Mouse (Mus musculus): Measurements from ENCODE around the gene Insm2.

- TF ChIP-seq EP300 (IDR thresholded peaks at IDR 0.05; ENCODE audit: insufficient read depth, low read depth, low read length) (no peak), POLR2A (IDR thresholded peaks at IDR 0.05; ENCODE audit: insufficient read depth, low read length) (no peak), CTCF (IDR thresholded peaks at IDR 0.05; ENCODE audit: low read depth, low read length) (no peak)
Observed at GRCm38 (mm10) chr12:55571181-55571580, 28.0 kb upstream of the Insm2 start.
